Mouse (Mus musculus): ENCODE data around the gene Pla2g1b. TPM values are rescaled to one million over a fixed set of nuclear protein-coding genes. Genes with fewer than 3 reads are reported as not detected.
A peak's percentile ranks its signal among the peaks of the same experiment; 100 is the strongest.

Pla2g1b gene
- polyA plus RNA-seq, 1 experiment from 2014 or later: 489 TPM

DNA sequence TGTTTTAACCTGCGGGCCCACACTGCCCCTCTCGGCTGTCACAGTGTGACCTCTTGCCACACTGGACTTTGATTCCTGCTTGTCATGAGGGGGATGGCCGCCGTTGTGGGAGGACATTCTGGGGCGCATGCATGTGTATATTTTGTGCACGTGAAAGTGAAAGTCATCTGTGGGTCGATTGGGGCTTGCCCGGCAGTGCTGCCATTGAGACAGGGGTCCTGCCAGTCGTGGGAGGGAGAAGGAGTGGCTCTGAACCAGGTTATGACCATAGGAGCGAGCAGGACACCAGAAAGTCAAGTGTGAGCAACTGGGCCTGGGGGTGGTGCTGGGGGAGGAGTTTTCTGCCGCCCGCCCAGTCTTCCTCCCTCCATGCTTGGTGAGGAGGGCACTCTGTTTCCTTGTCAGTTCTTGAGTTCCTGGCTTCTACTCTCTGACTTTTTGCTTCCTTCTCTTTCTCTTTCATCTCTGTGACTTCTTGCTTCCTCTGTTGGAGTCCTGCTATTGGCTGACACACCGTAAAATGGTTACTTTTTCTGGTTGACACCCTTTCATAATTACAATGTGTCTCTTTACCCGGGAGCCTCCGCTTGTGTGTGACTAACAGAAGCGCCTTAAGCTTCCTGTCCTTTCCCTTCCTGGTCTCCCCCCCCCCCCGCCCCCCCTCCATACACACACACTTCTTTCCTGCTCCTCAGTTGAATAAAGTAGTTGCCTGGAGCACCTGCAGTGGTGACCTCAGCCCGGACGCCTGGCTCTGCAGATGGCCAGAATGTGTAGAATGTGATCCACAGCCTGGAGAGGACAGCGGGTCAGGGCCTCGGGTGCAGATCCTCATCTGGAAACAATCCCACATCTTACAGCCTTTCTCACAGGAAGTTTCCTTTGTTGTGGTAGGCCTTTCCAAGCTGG lies 55.7 kb downstream of the Pla2g1b start:
- Histone ChIP-seq H3K27me3 (ENCODE audit: control insufficient read depth, insufficient read depth, low read length) (no peaks in the 10 kb centered on the region), H3K4me2 (replicated peaks; ENCODE audit: low read depth) (peak overlapping the region; percentile 17; the same call in 1 of the 2 replicates), H3K9me3 (ENCODE audit: control insufficient read depth, low read length) (no peaks in the 10 kb centered on the region), H3K36me3 (ENCODE audit: control insufficient read depth, insufficient read depth, low read length) (no peaks in the 10 kb centered on the region), H3K9ac (ENCODE audit: low read length) (no peak overlapping the region), H3K4me3 (ENCODE audit: low read depth, low read length) (no peak overlapping the region), H3K4me1 (replicated peaks; ENCODE audit: control insufficient read depth, insufficient read depth) (peaks cover 10% of the 10 kb centered on the region; the same call in 1 of the 2 replicates), H3K27ac (replicated peaks) (peak overlapping the region; percentile 81)
- WGBS: 38% methylated on average over 20 of the region's 21 CpGs
- DNase-seq (ENCODE audit: low spot score) (peak; percentile 71), ATAC-seq (ENCODE audit: low FRiP score, low TSS enrichment) (peak; percentile 69)
- TF ChIP-seq EP300 (optimal IDR thresholded peaks at IDR 0.05) (no peak), CTCF (IDR thresholded peaks at IDR 0.05; ENCODE audit: low read depth) (no peak)

DNA sequence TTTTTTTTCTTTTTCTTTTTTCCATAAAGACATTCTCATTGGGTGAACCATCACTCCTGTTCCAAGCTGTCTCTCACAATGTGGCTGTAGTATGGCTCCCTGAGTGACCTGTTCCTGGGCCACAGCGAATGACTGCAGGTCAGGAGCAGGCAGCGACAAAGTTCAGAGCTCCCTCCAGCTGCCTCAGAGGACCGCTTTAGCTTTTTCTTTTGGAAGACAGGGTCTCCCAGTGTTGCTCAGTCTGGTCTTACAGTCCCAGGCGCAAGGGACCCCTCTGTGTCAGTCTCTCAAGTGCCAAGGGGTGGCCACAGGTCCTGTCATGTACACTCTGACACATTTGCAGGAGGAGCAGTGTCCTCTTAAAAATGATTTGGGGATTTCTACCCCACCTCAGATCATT lies 56.5 kb downstream of the Pla2g1b start:
- Histone ChIP-seq H3K9ac (ENCODE audit: low read length) (no peak overlapping the region), H3K36me3 (ENCODE audit: control insufficient read depth, insufficient read depth, low read length) (no peaks in the 10 kb centered on the region), H3K9me3 (ENCODE audit: control insufficient read depth, low read length) (no peaks in the 10 kb centered on the region), H3K4me2 (replicated peaks; ENCODE audit: low read depth) (no peak overlapping the region), H3K27me3 (ENCODE audit: control insufficient read depth, insufficient read depth, low read length) (no peaks in the 10 kb centered on the region), H3K27ac (replicated peaks) (peak overlapping the region; percentile 61; the same call in 1 of the 2 replicates), H3K4me1 (replicated peaks; ENCODE audit: control insufficient read depth, insufficient read depth) (peaks cover 10% of the 10 kb centered on the region; the same call in 1 of the 2 replicates), H3K4me3 (ENCODE audit: low read depth, low read length) (no peak overlapping the region)
- 89% methylated on average over 4 of the region's 4 CpGs for WGBS
- TF ChIP-seq CTCF (IDR thresholded peaks at IDR 0.05; ENCODE audit: low read depth): no peak
- TF ChIP-seq EP300 (optimal IDR thresholded peaks at IDR 0.05): no peak
- DNase-seq (ENCODE audit: low spot score): no peak
- ATAC-seq (ENCODE audit: low FRiP score, low TSS enrichment): no peak

DNA sequence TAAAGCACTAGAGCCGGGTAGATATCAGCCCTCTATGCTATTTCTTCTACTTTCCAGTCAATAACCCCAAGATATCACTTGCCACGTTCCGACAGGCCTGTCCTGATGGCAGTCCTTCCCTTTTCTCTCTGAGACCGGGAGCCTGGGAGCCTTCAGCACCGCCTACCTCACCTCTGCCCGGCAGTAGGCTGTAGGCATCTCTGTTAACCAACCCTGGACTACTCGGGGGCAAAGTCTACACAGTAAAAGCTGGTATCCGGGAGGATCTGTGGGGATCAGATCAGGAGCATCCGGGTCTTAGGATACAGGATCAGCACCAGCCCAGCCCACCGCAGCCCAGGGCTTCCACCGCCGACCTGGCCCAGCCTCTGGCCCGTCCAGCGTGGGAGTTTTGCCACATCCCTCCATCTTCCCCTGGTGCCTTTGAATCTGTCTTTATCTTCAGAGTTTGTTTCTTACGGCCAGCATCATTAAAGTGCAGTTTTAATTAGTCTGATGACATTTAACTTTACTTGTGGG lies 57.0 kb downstream of the Pla2g1b start:
- H3K4me3 ChIP-seq (ENCODE audit: low read depth, low read length): no peak overlapping the region
- H3K27me3 ChIP-seq (ENCODE audit: control insufficient read depth, insufficient read depth, low read length): no peaks in the 10 kb centered on the region
- WGBS: 69% methylated on average over 15 of the region's 15 CpGs
- no peak for TF ChIP-seq CTCF (IDR thresholded peaks at IDR 0.05; ENCODE audit: low read depth)
- TF ChIP-seq EP300 (optimal IDR thresholded peaks at IDR 0.05): no peak
- H3K27ac ChIP-seq (replicated peaks): peak overlapping the region; percentile 61; the same call in 1 of the 2 replicates
- no peak overlapping the region for H3K4me2 ChIP-seq (replicated peaks; ENCODE audit: low read depth)
- DNase-seq (ENCODE audit: low spot score) (no peak), ATAC-seq (ENCODE audit: low FRiP score, low TSS enrichment) (no peak)
- no peaks in the 10 kb centered on the region for H3K36me3 ChIP-seq (ENCODE audit: control insufficient read depth, insufficient read depth, low read length)
- peaks cover 10% of the 10 kb centered on the region; the same call in 1 of the 2 replicates for H3K4me1 ChIP-seq (replicated peaks; ENCODE audit: control insufficient read depth, insufficient read depth)
- no peak overlapping the region for H3K9ac ChIP-seq (ENCODE audit: low read length)
- no peaks in the 10 kb centered on the region for H3K9me3 ChIP-seq (ENCODE audit: control insufficient read depth, low read length)

DNA sequence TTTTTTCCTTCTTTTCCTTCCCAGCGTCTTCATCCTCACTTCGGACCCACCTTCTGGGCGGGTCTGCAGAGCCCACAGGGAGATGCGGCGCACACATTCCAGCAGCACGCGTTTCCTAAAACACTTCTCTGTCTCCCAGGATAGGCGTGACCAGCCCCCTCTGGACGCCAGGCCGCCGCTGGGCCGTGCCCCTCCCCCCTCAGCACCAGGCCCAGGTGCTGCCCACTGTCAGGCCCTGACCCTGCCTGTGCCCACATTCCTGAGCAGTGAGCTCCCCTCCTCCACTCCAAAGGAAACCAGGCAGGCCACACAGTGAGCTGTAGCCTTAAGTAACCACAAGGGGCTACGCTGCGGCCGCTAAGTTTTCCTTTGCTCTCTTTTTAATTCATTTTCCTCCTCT lies 57.9 kb downstream of the Pla2g1b start:
- TF ChIP-seq EP300 (optimal IDR thresholded peaks at IDR 0.05) (no peak), CTCF (IDR thresholded peaks at IDR 0.05; ENCODE audit: low read depth) (peak; percentile 57)
- DNase-seq (ENCODE audit: low spot score) (no peak), ATAC-seq (ENCODE audit: low FRiP score, low TSS enrichment) (peak; percentile 26; the same call in 1 of the 2 replicates)
- no peaks in the 10 kb centered on the region for H3K27me3 ChIP-seq (ENCODE audit: control insufficient read depth, insufficient read depth, low read length)
- peaks cover 10% of the 10 kb centered on the region; the same call in 1 of the 2 replicates for H3K4me1 ChIP-seq (replicated peaks; ENCODE audit: control insufficient read depth, insufficient read depth)
- H3K9ac ChIP-seq (ENCODE audit: low read length): peak overlapping the region; percentile 13; the same call in 1 of the 2 replicates
- no peak overlapping the region for H3K4me3 ChIP-seq (ENCODE audit: low read depth, low read length)
- H3K9me3 ChIP-seq (ENCODE audit: control insufficient read depth, low read length): no peaks in the 10 kb centered on the region
- 0 out of 2 replicates have a peak overlapping the region, but pooled peaks have one; percentile 5 for H3K4me2 ChIP-seq (replicated peaks; ENCODE audit: low read depth)
- WGBS: 20% methylated on average over 15 of the region's 15 CpGs
- no peaks in the 10 kb centered on the region for H3K36me3 ChIP-seq (ENCODE audit: control insufficient read depth, insufficient read depth, low read length)
- peak overlapping the region; percentile 63 for H3K27ac ChIP-seq (replicated peaks)

Other genes starting within 250 kb of the Pla2g1b start
- gene Pop5, start 230.4 kb upstream of the Pla2g1b start, polyA plus RNA-seq (2015; fragmentation: Nextera tagmentation; extraction: Ambion mirVana): 83.9 and 85.3 TPM in 2 replicates
- 84.0 and 93.0 TPM in 2 replicates for gene Rnf10, start 193.4 kb upstream of the Pla2g1b start, polyA plus RNA-seq (2015; fragmentation: Nextera tagmentation; extraction: Ambion mirVana)
- gene Coq5, start 186.6 kb upstream of the Pla2g1b start, polyA plus RNA-seq (2015; fragmentation: Nextera tagmentation; extraction: Ambion mirVana): 32.6 and 32.9 TPM in 2 replicates
- 1,661 and 1,792 TPM in 2 replicates for gene Dynll1, start 165.3 kb upstream of the Pla2g1b start, polyA plus RNA-seq (2015; fragmentation: Nextera tagmentation; extraction: Ambion mirVana)
- 121 and 129 TPM in 2 replicates for gene Srsf9, start 139.1 kb upstream of the Pla2g1b start, polyA plus RNA-seq (2015; fragmentation: Nextera tagmentation; extraction: Ambion mirVana)
- 12.9 and 14.7 TPM in 2 replicates for gene Gatc, start 125.1 kb upstream of the Pla2g1b start, polyA plus RNA-seq (2015; fragmentation: Nextera tagmentation; extraction: Ambion mirVana)
- gene Triap1, start 125.0 kb upstream of the Pla2g1b start, polyA plus RNA-seq (2015; fragmentation: Nextera tagmentation; extraction: Ambion mirVana): 63.3 and 65.4 TPM in 2 replicates
- 1,431 and 1,574 TPM in 2 replicates for gene Cox6a1, start 117.3 kb upstream of the Pla2g1b start, polyA plus RNA-seq (2015; fragmentation: Nextera tagmentation; extraction: Ambion mirVana)
- 3.2 and 3.6 TPM in 2 replicates for gene Msi1, start 36.7 kb upstream of the Pla2g1b start, polyA plus RNA-seq (2015; fragmentation: Nextera tagmentation; extraction: Ambion mirVana)
- gene Sirt4, start 18.5 kb downstream of the Pla2g1b start, polyA plus RNA-seq (2015; fragmentation: Nextera tagmentation; extraction: Ambion mirVana): 10.1 and 11.5 TPM in 2 replicates
- 21.1 and 25.8 TPM in 2 replicates for gene Pxn, start 40.4 kb downstream of the Pla2g1b start, polyA plus RNA-seq (2015; fragmentation: Nextera tagmentation; extraction: Ambion mirVana)
- gene Rplp0, start 93.2 kb downstream of the Pla2g1b start, polyA plus RNA-seq (2015; fragmentation: Nextera tagmentation; extraction: Ambion mirVana): 1,317 and 1,335 TPM in 2 replicates
- 11.2 and 11.7 TPM in 2 replicates for gene Gcn1l1, start 99.0 kb downstream of the Pla2g1b start, polyA plus RNA-seq (2015; fragmentation: Nextera tagmentation; extraction: Ambion mirVana)
- 20.0 and 20.3 TPM in 2 replicates for gene Rab35, start 165.6 kb downstream of the Pla2g1b start, polyA plus RNA-seq (2015; fragmentation: Nextera tagmentation; extraction: Ambion mirVana)

Measured in stomach, postnatal 0 days (tissue).